Mouse (Mus musculus) G1E (cell line): ENCODE data around the gene Aatf.

Experiments
- CTCF ChIP-seq: IDR thresholded peaks from 2 replicates; pipeline ENCODE4 v1.5.1; 2012; ENCODE audit warnings: low read depth, low read length, inconsistent platforms, mixed read lengths
- GATA1 ChIP-seq: IDR thresholded peaks from 2 replicates; pipeline ENCODE4 v1.6.1; 2012; ENCODE audit warnings: borderline replicate concordance, low read length, inconsistent platforms, mixed read lengths
- GATA2 ChIP-seq: IDR thresholded peaks from 2 replicates; pipeline ENCODE4 v1.6.1; 2012; ENCODE audit warnings: low read depth, low read length, inconsistent platforms, borderline replicate concordance

DNA sequence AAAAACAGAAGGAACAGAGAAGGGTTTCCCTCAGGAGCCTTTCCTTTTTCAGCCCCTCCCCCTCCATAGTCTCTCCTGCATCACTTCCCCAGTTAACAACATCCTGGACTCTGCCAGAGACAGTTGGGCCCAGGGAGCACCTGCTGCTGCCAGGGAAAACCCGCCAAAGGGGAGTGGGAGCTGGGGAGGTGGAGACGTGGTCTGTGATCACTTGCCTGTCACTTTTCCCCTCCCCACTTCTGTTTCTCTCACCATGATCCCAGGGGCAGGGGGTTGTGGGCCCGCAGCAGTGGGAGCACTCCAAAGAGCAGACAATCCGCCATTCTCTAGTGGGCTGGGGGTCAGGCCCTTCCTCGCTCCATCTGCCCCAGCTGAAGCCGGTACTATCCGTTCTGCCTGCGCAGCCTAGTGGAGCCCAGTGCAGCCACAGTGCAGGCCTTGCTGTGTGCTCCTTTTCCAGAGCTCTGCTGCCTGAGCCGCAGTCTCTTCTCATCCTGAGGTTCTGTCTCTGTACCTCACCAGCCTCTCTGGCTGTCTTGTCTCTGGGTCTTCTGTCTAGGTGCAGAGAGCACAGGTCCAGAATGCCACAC, 49.5 kb upstream of the Aatf start:
- TF ChIP-seq CTCF (no peak), GATA1 (no peak), GATA2 (no peak)
